Mouse (Mus musculus): ENCODE results near the gene Zar1l.

DNA sequence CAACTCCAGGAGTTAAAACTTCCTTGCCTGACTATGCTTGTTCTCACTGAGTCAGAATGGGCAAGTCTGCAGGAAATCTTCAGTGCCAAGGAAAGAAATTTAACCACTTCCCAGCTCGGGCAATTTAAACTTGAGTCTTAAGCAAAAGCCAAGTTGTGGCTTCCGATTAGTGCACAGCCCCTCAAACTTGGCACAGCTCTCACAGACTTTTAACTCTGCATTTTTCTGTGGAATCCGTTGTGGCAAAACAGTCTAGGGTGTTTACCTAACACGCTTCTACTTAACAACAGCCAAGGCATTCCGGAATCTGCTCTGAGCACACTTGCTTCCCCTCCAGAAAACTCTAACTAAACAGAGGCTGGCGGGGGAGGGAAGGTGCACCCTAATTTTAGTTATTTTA is 52.7 kb downstream of the Zar1l start:
- TF ChIP-seq POLR2A (IDR thresholded peaks at IDR 0.05; ENCODE audit: extremely low read depth, insufficient read depth, low read length) (no peak), CTCF (IDR thresholded peaks at IDR 0.05; ENCODE audit: low read depth, low read length) (no peak)

Data from liver, adult 2 months (tissue).